Mouse (Mus musculus) liver, embryonic 16.5 days (tissue): ENCODE data around the gene Stx5a. TPM values are rescaled to one million over a fixed set of nuclear protein-coding genes. Genes with fewer than 3 reads are reported as not detected.

Source experiments
- ATAC-seq: fragments of 200-750 bp; cut with Nextera tagmentation; 2 replicates; pipeline ENCODE4 v1.8.0; 2017; ENCODE audit warnings: low read depth, mild to moderate bottlenecking, moderate number of reproducible peaks, moderate library complexity
- H3K27ac ChIP-seq: fragments of 300-500 bp; sonication (generic); 2 replicates; pipeline ENCODE4 v1.5.1; 2014; ENCODE audit warnings: mild to moderate bottlenecking, low read length
- H3K27me3 ChIP-seq: fragments of 300-500 bp; sonication (generic); 2 replicates; pipeline ENCODE4 v1.6.1; 2014; ENCODE audit warnings: low read depth, low read length, mixed read lengths; ENCODE audit not compliant: control insufficient read depth, insufficient read depth
- H3K36me3 ChIP-seq: fragments of 300-500 bp; sonication (generic); 2 replicates; pipeline ENCODE4 v1.6.1; 2014; ENCODE audit warnings: mild to moderate bottlenecking; ENCODE audit not compliant: control insufficient read depth, insufficient read depth
- H3K4me1 ChIP-seq: fragments of 300-500 bp; sonication (generic); 2 replicates; pipeline ENCODE4 v1.6.1; 2014; ENCODE audit warnings: low read depth, low read length, mixed read lengths; ENCODE audit not compliant: control insufficient read depth
- H3K4me2 ChIP-seq: fragments of 300-500 bp; sonication (generic); 2 replicates; pipeline ENCODE4 v1.6.1; 2014; ENCODE audit warnings: low read depth, low read length, mixed read lengths
- H3K4me3 ChIP-seq: fragments of 300-500 bp; sonication (generic); 2 replicates; pipeline ENCODE4 v1.5.1; 2014; ENCODE audit warnings: low read depth, mild to moderate bottlenecking, low read length
- H3K9ac ChIP-seq: fragments of 300-500 bp; sonication (generic); 2 replicates; pipeline ENCODE4 v1.6.1; 2014; ENCODE audit warnings: low read depth, low read length
- H3K9me3 ChIP-seq: fragments of 300-500 bp; sonication (generic); replicated peaks from 2 replicates; pipeline ENCODE4 v1.6.1; 2016; ENCODE audit warnings: low read length; ENCODE audit not compliant: control insufficient read depth
- WGBS: fragments of 180-500 bp; shearing (Covaris S2); extraction: QIAGEN DNeasy Blood & Tissue Kit; methylation state at CpG from one replicate; pipeline ENCODE4 v1.1.7; 2014; ENCODE audit not compliant: insufficient replicate concordance; 5-methylcytosine and 5-hydroxymethylcytosine counted together
- polyA plus RNA-seq: library from polyadenylated mRNA; unstranded; fragments of >200 nt; fragmentation: Nextera tagmentation; extraction: Ambion mirVana; gene quantifications from 2 replicates; pipeline ENCODE4 v1.2.1, GENCODE M21; 2015

Gene Stx5a
- polyA plus RNA-seq, 1 experiment from 2014 or later = 59.8 TPM

GRCm38 (mm10) chr19:8706132-8706667 is 35.0 kb upstream of the Stx5a start:
- peaks cover 38% of the 10 kb centered on the region for H3K4me1 ChIP-seq
- H3K36me3 ChIP-seq = peaks cover 48% of the 10 kb centered on the region
- H3K9ac ChIP-seq = no peak overlapping the region
- H3K9me3 ChIP-seq = no peaks in the 10 kb centered on the region
- WGBS = 74% methylated on average over 7 of the region's 7 CpGs
- H3K4me2 ChIP-seq = no peak overlapping the region
- no peak for ATAC-seq
- no peaks in the 10 kb centered on the region for H3K27me3 ChIP-seq
- 0 out of 2 replicates have a peak overlapping the region, but pooled peaks have one; percentile 8 for H3K27ac ChIP-seq
- H3K4me3 ChIP-seq = no peak overlapping the region

GRCm38 (mm10) chr19:8706930-8707329 is 34.3 kb upstream of the Stx5a start:
- peak; percentile 59 for ATAC-seq
- Histone ChIP-seq H3K27me3 (no peaks in the 10 kb centered on the region), H3K4me2 (no peak overlapping the region), H3K9ac (no peak overlapping the region), H3K4me1 (peaks cover 43% of the 10 kb centered on the region), H3K36me3 (peaks cover 55% of the 10 kb centered on the region), H3K4me3 (no peak overlapping the region), H3K9me3 (no peaks in the 10 kb centered on the region), H3K27ac (0 out of 2 replicates have a peak overlapping the region, but pooled peaks have one; percentile 8)
- 77% methylated on average over 7 of the region's 7 CpGs for WGBS

- Histone ChIP-seq H3K36me3 (peaks cover 62% of the 10 kb centered on the region), H3K27ac (no peak overlapping the region), H3K27me3 (no peaks in the 10 kb centered on the region), H3K9ac (no peak overlapping the region), H3K4me3 (no peak overlapping the region), H3K4me2 (no peak overlapping the region), H3K4me1 (peaks cover 47% of the 10 kb centered on the region), H3K9me3 (no peaks in the 10 kb centered on the region)
- ATAC-seq = no peak
- 88% methylated on average over 8 of the region's 8 CpGs for WGBS
Measured at GRCm38 (mm10) chr19:8708954-8709353, 32.3 kb upstream of the Stx5a start.

DNA sequence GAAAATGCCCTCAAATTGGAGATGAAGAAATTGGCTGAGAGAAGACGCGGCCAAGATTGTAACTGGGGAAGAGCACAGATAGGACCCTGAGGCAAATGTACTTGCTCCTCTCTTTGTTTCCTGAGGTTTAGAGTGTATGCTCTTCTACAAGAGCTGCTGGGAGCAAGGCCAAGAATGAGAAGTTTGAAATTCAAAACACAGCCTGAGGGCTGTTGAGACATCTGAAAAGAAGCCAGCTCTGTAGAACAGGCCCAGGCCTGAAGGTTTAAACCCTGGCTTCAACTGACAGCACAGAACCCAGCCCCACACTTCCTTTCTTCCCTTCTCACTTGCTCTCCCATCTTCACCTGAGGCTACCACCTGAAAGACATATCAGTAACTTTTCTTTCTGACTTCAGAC is 31.2 kb upstream of the Stx5a start:
- 96% methylated on average over 2 of the region's 2 CpGs for WGBS
- Histone ChIP-seq H3K27me3 (no peaks in the 10 kb centered on the region), H3K9me3 (no peaks in the 10 kb centered on the region), H3K4me3 (peak overlapping the region; percentile 88; the same call in 1 of the 2 replicates), H3K27ac (no peak overlapping the region), H3K9ac (peak overlapping the region; percentile 19; the same call in 1 of the 2 replicates), H3K4me2 (peak overlapping the region; percentile 58), H3K36me3 (peaks cover 62% of the 10 kb centered on the region), H3K4me1 (peaks cover 51% of the 10 kb centered on the region)
- ATAC-seq = no peak

DNA sequence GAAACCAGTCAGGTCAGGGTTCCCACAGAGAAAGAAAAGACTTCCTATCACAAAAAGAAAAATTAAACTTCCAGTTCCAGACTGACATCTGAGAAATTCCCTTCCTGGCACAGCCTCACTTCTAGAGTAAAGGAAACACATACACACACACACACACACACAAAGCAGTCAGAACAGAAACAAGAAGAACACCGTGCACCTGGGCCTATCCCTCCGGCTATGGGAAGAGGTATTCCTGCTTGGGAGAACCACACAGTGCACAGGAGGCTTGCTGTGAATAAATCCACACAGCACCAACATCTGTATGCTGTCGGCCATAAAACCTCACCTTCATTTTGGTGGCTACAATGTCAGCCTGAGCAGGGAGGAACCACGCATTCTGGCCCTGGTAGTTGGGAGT is 29.7 kb upstream of the Stx5a start:
- peaks cover 60% of the 10 kb centered on the region for H3K36me3 ChIP-seq
- H3K4me2 ChIP-seq = peak overlapping the region; percentile 58
- peak overlapping the region; percentile 88 for H3K4me3 ChIP-seq
- H3K27ac ChIP-seq = peak overlapping the region; percentile 92
- no peaks in the 10 kb centered on the region for H3K9me3 ChIP-seq
- peaks cover 63% of the 10 kb centered on the region for H3K4me1 ChIP-seq
- H3K9ac ChIP-seq = peak overlapping the region; percentile 95
- ATAC-seq = no peak
- H3K27me3 ChIP-seq = no peaks in the 10 kb centered on the region
- WGBS = 59% methylated on average over 4 of the region's 4 CpGs

DNA sequence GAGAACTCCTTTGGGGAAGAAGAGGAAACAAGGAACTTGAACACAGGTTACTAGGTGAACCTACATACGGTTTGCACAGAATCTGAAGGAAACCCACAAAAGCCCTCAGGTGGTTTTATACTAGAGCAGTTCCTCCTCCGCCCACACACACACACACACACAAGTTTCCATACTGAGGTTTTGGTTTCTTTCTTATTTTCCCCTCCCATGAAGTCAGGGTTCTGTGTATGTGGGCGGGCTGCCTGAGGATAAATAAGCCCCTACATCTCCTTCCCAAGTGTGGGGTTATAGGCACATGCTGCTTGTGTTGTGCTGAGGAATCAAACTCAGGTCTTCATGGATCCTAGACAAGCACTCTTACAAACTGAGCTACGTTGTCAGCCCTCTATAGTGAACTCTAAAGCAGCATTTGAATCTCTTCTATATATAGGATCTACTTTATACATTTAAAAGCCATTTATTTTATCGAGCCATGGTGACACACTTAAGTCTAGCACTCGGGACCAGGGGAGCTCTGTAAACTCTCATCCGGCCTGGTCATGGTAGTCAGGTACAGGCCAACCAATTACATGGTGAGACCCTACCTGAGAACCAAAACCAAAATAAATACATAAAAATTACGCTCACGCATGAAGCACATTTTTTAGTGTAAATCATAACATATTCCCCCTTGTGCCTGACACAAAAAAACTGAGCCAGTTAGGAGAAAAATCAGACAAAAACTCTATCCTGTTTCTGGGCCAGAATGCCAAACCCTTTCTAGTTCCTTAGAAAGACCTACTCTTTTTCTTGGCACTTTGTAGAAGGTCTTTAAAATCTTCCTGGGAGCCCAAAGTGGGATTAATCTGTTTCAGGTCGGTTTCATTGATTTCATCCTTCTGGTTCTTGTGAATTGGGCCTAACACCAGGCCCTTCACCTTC is 29.0 kb upstream of the Stx5a start:
- peak overlapping the region; percentile 58 for H3K4me2 ChIP-seq
- H3K36me3 ChIP-seq = peaks cover 54% of the 10 kb centered on the region
- H3K4me3 ChIP-seq = peak overlapping the region; percentile 88
- no peak for ATAC-seq
- no peaks in the 10 kb centered on the region for H3K9me3 ChIP-seq
- peaks cover 64% of the 10 kb centered on the region for H3K4me1 ChIP-seq
- peak overlapping the region; percentile 95 for H3K9ac ChIP-seq
- peak overlapping the region; percentile 92 for H3K27ac ChIP-seq
- H3K27me3 ChIP-seq = no peaks in the 10 kb centered on the region
- WGBS = 30% methylated on average over 10 of the region's 10 CpGs

DNA sequence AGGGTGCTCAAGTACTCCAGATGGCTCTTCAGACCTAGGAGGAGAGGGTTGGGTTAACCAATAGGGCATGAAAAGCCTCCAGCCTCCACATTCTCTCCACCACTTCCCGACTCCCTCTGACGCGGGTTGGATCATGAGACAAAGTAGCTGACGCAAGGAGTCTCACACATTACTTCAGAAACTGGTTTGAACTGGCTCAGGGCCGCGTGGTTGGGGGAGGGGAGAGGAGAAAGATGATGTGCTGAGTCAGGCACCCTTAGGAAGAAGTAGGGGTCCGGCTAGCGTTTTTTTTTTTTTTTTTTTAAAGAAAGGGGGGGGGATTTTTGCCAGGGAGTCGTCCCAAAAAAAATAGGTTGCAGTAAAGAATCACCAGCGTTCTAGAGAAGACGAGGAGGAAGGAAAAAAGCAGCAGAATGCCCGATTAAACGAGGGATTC is 28.3 kb upstream of the Stx5a start:
- ATAC-seq = peak; percentile 20
- WGBS = 1% methylated on average over 13 of the region's 13 CpGs
- H3K9ac ChIP-seq = peak overlapping the region; percentile 95
- H3K4me1 ChIP-seq = peaks cover 66% of the 10 kb centered on the region
- H3K27ac ChIP-seq = peak overlapping the region; percentile 92
- peak overlapping the region; percentile 58 for H3K4me2 ChIP-seq
- H3K9me3 ChIP-seq = no peaks in the 10 kb centered on the region
- peaks cover 47% of the 10 kb centered on the region for H3K36me3 ChIP-seq
- H3K27me3 ChIP-seq = no peaks in the 10 kb centered on the region
- peak overlapping the region; percentile 88 for H3K4me3 ChIP-seq

DNA sequence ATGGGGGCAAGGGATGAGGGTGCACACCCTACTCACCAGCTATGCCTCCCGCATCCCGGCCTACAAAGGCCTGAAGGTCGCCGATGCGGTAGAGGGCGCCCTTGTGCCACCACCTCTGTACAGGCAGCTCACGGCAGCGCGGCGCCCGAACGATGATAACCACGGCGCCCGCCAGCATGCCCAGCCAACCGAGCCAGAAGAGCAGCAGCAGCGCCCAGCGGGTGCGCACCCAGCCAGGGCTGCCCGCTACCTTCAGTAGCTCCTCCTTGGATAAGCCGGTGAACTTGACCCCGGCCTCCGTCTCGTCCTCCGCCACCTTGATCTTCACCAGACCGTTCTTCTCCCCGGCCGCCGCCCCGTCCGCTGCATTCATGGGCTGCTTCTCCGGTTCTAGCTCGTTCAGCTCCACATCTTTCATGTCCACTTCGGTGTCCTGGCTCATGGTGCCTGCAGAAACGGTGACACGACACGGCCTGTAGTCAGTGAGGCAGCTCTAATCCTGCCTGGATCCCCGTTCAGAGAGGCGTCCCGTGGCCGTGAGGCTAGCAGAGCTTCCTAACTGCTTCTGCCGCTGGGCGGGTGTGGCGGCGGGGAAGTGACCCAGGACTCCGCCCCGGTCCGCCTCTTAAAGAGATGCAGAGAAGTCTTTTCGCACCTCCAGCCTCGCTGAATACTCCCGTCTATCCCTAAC is 27.8 kb upstream of the Stx5a start:
- peak overlapping the region; percentile 92 for H3K27ac ChIP-seq
- H3K4me3 ChIP-seq = peak overlapping the region; percentile 88
- under 1% methylated on average over 51 of the region's 51 CpGs for WGBS
- H3K36me3 ChIP-seq = peaks cover 41% of the 10 kb centered on the region
- no peaks in the 10 kb centered on the region for H3K9me3 ChIP-seq
- peak; percentile 82 for ATAC-seq
- peak overlapping the region; percentile 58 for H3K4me2 ChIP-seq
- H3K4me1 ChIP-seq = peaks cover 63% of the 10 kb centered on the region
- no peaks in the 10 kb centered on the region for H3K27me3 ChIP-seq
- H3K9ac ChIP-seq = peak overlapping the region; percentile 95
